Mouse (Mus musculus): ENCODE data around the gene Ndufv1. TPM values are rescaled to one million over a fixed set of nuclear protein-coding genes. Genes with fewer than 3 reads are reported as not detected.

Gene Ndufv1
- polyA plus RNA-seq (2015; fragmentation: Nextera tagmentation; extraction: Ambion mirVana), result 170 and 175 TPM in 2 replicates

GRCm38 (mm10) chr19:4012432-4013022 is at the start of gene Ndufv1:
TSS of gene Ndufv1 (minus strand) at chr19:4012806.

GRCm38 (mm10) chr19:4059069-4059740 is 46.6 kb upstream of the Ndufv1 start, which contains the start of gene Gstp3:
TSS of gene Gstp3 (minus strand) at chr19:4059569.

GRCm38 (mm10) chr19:4045966-4046865 is 33.6 kb upstream of the Ndufv1 start, which contains the start of gene Gstp2:
TSS of gene Gstp2 (minus strand) at chr19:4046023.

GRCm38 (mm10) chr19:4037788-4038232 is 25.2 kb upstream of the Ndufv1 start, which contains the start of gene Gstp1:
TSS of gene Gstp1 (minus strand) at chr19:4037985.

GRCm38 (mm10) chr19:4003112-4003511 is 9.5 kb downstream of the Ndufv1 start, which contains the start of gene Doc2g:
TSS of gene Doc2g (plus strand) at chr19:4003313.

GRCm38 (mm10) chr19:4000119-4000900 is 12.3 kb downstream of the Ndufv1 start, which contains the start of the genes Nudt8 and Gm49405:
TSS of gene Nudt8 (plus strand) at chr19:4000580.
TSS of gene Gm49405 (plus strand) at chr19:4000626.

GRCm38 (mm10) chr19:3992416-3992815 is 20.2 kb downstream of the Ndufv1 start, which contains the start of gene Tbx10:
TSS of gene Tbx10 (plus strand) at chr19:3992752.

GRCm38 (mm10) chr19:3986334-3986733 is 26.3 kb downstream of the Ndufv1 start, which contains the start of gene Acy3:
TSS of gene Acy3 (plus strand) at chr19:3986570.

GRCm38 (mm10) chr19:3972229-3972628 is 40.4 kb downstream of the Ndufv1 start, which contains the start of gene Aldh3b2:
TSS of gene Aldh3b2 (plus strand) at chr19:3972328.

GRCm38 (mm10) chr19:3958470-3958869 is 54.1 kb downstream of the Ndufv1 start, which contains the start of gene Aldh3b3:
TSS of gene Aldh3b3 (plus strand) at chr19:3958645.

Other genes with a start within 250 kb of the Ndufv1 start
- 14.4 and 15.2 TPM in 2 replicates for gene Kmt5b, start 245.4 kb downstream of the Ndufv1 start, polyA plus RNA-seq (2015; fragmentation: Nextera tagmentation; extraction: Ambion mirVana)
- 21.8 and 25.8 TPM in 2 replicates for gene Chka, start 161.0 kb downstream of the Ndufv1 start, polyA plus RNA-seq (2015; fragmentation: Nextera tagmentation; extraction: Ambion mirVana)
- 18.2 and 23.2 TPM in 2 replicates for gene Tcirg1, start 105.7 kb downstream of the Ndufv1 start, polyA plus RNA-seq (2015; fragmentation: Nextera tagmentation; extraction: Ambion mirVana)
- 279 and 309 TPM in 2 replicates for gene Ndufs8, start 100.0 kb downstream of the Ndufv1 start, polyA plus RNA-seq (2015; fragmentation: Nextera tagmentation; extraction: Ambion mirVana)
- gene Aldh3b1, start 83.0 kb downstream of the Ndufv1 start, polyA plus RNA-seq (2015; fragmentation: Nextera tagmentation; extraction: Ambion mirVana), result 3.3 and 8.6 TPM in 2 replicates
- gene Unc93b1, start 77.6 kb downstream of the Ndufv1 start, polyA plus RNA-seq (2015; fragmentation: Nextera tagmentation; extraction: Ambion mirVana), result 21.7 and 32.0 TPM in 2 replicates
- gene Aldh3b3, start 54.2 kb downstream of the Ndufv1 start, polyA plus RNA-seq (2015; fragmentation: Nextera tagmentation; extraction: Ambion mirVana), result 0.29 and 0.30 TPM in 2 replicates
- 122 and 144 TPM in 2 replicates for gene Aldh3b2, start 40.5 kb downstream of the Ndufv1 start, polyA plus RNA-seq (2015; fragmentation: Nextera tagmentation; extraction: Ambion mirVana)
- 6.1 and 7.0 TPM in 2 replicates for gene Acy3, start 26.2 kb downstream of the Ndufv1 start, polyA plus RNA-seq (2015; fragmentation: Nextera tagmentation; extraction: Ambion mirVana)
- gene Tbx10, start 20.1 kb downstream of the Ndufv1 start, polyA plus RNA-seq (2015; fragmentation: Nextera tagmentation; extraction: Ambion mirVana), result 0.11 TPM in 1 of 2 replicates, not detected in the other
- 29.1 and 36.0 TPM in 2 replicates for gene Nudt8, start 12.2 kb downstream of the Ndufv1 start, polyA plus RNA-seq (2015; fragmentation: Nextera tagmentation; extraction: Ambion mirVana)
- gene Gm49405, start 12.2 kb downstream of the Ndufv1 start, polyA plus RNA-seq (2015; fragmentation: Nextera tagmentation; extraction: Ambion mirVana), result 0.82 and 1.3 TPM in 2 replicates
- gene Doc2g, start 9.5 kb downstream of the Ndufv1 start, polyA plus RNA-seq (2015; fragmentation: Nextera tagmentation; extraction: Ambion mirVana), result 1.5 and 2.1 TPM in 2 replicates
- gene Gstp1, start 25.2 kb upstream of the Ndufv1 start, polyA plus RNA-seq (2015; fragmentation: Nextera tagmentation; extraction: Ambion mirVana), result 432 and 441 TPM in 2 replicates
- gene Gstp2, start 33.2 kb upstream of the Ndufv1 start, polyA plus RNA-seq (2015; fragmentation: Nextera tagmentation; extraction: Ambion mirVana), result 21.6 and 25.1 TPM in 2 replicates
- 0.33 and 0.52 TPM in 2 replicates for gene Gstp3, start 46.8 kb upstream of the Ndufv1 start, polyA plus RNA-seq (2015; fragmentation: Nextera tagmentation; extraction: Ambion mirVana)
- not detected in 2 replicates for gene Cabp2, start 68.8 kb upstream of the Ndufv1 start, polyA plus RNA-seq (2015; fragmentation: Nextera tagmentation; extraction: Ambion mirVana)
- 75.9 and 93.8 TPM in 2 replicates for gene Cdk2ap2, start 84.4 kb upstream of the Ndufv1 start, polyA plus RNA-seq (2015; fragmentation: Nextera tagmentation; extraction: Ambion mirVana)
- 10.2 and 13.2 TPM in 2 replicates for gene Pitpnm1, start 87.2 kb upstream of the Ndufv1 start, polyA plus RNA-seq (2015; fragmentation: Nextera tagmentation; extraction: Ambion mirVana)
- gene Aip, start 113.1 kb upstream of the Ndufv1 start, polyA plus RNA-seq (2015; fragmentation: Nextera tagmentation; extraction: Ambion mirVana), result 76.9 and 77.9 TPM in 2 replicates
- gene Gpr152, start 127.0 kb upstream of the Ndufv1 start, polyA plus RNA-seq (2015; fragmentation: Nextera tagmentation; extraction: Ambion mirVana), result not detected in 2 replicates
- 0.28 and 0.41 TPM in 2 replicates for gene Cabp4, start 131.2 kb upstream of the Ndufv1 start, polyA plus RNA-seq (2015; fragmentation: Nextera tagmentation; extraction: Ambion mirVana)
- gene Coro1b, start 135.8 kb upstream of the Ndufv1 start, polyA plus RNA-seq (2015; fragmentation: Nextera tagmentation; extraction: Ambion mirVana), result 130 and 133 TPM in 2 replicates
- 0.54 and 0.65 TPM in 2 replicates for gene Ptprcap, start 140.8 kb upstream of the Ndufv1 start, polyA plus RNA-seq (2015; fragmentation: Nextera tagmentation; extraction: Ambion mirVana)
- gene Rps6kb2, start 150.5 kb upstream of the Ndufv1 start, polyA plus RNA-seq (2015; fragmentation: Nextera tagmentation; extraction: Ambion mirVana), result 28.6 and 31.4 TPM in 2 replicates
- 5.8 and 7.8 TPM in 2 replicates for gene Carns1, start 162.7 kb upstream of the Ndufv1 start, polyA plus RNA-seq (2015; fragmentation: Nextera tagmentation; extraction: Ambion mirVana)
- 1.3 and 1.5 TPM in 2 replicates for gene Tbc1d10c, start 178.5 kb upstream of the Ndufv1 start, polyA plus RNA-seq (2015; fragmentation: Nextera tagmentation; extraction: Ambion mirVana)
- gene Ppp1ca, start 179.3 kb upstream of the Ndufv1 start, polyA plus RNA-seq (2015; fragmentation: Nextera tagmentation; extraction: Ambion mirVana), result 476 and 486 TPM in 2 replicates
- gene Rad9a, start 188.9 kb upstream of the Ndufv1 start, polyA plus RNA-seq (2015; fragmentation: Nextera tagmentation; extraction: Ambion mirVana), result 12.6 and 15.8 TPM in 2 replicates
- 1.8 TPM in 2 replicates for gene Clcf1, start 201.4 kb upstream of the Ndufv1 start, polyA plus RNA-seq (2015; fragmentation: Nextera tagmentation; extraction: Ambion mirVana)
- not detected in 2 replicates for gene AC109138.7, start 201.6 kb upstream of the Ndufv1 start, polyA plus RNA-seq (2015; fragmentation: Nextera tagmentation; extraction: Ambion mirVana)
- 44.5 and 63.8 TPM in 2 replicates for gene Pold4, start 219.1 kb upstream of the Ndufv1 start, polyA plus RNA-seq (2015; fragmentation: Nextera tagmentation; extraction: Ambion mirVana)